Mouse (Mus musculus) stomach, postnatal 0 days (tissue): ENCODE measurements around the gene Opcml. TPM values are rescaled to one million over a fixed set of nuclear protein-coding genes. Genes with fewer than 3 reads are reported as not detected.

Experiments used
- ATAC-seq: fragments of 200-750 bp; cut with Nextera tagmentation; 2 replicates; pipeline ENCODE4 v1.8.0; 2017; ENCODE audit not compliant: low FRiP score, low TSS enrichment
- DNase-seq: peaks from one replicate; pipeline ENCODE4 v3.0.0-alpha.2; 2016; ENCODE audit warnings: low spot score
- H3K27ac ChIP-seq: fragments of 300-500 bp; sonication (generic); replicated peaks from 2 replicates; pipeline ENCODE4 v1.5.1; 2014; ENCODE audit warnings: mild to moderate bottlenecking, control low read depth
- H3K27me3 ChIP-seq: fragments of 300-500 bp; sonication (generic); 2 replicates; pipeline ENCODE4 v1.6.1; 2014; ENCODE audit warnings: low read length; ENCODE audit not compliant: control insufficient read depth, insufficient read depth
- H3K36me3 ChIP-seq: fragments of 300-500 bp; sonication (generic); 2 replicates; pipeline ENCODE4 v1.6.1; 2014; ENCODE audit warnings: low read length, mixed read lengths; ENCODE audit not compliant: control insufficient read depth, insufficient read depth
- H3K4me1 ChIP-seq: fragments of 300-500 bp; sonication (generic); replicated peaks from 2 replicates; pipeline ENCODE4 v1.6.1; 2014; ENCODE audit warnings: antibody characterized with exemption; ENCODE audit not compliant: control insufficient read depth, insufficient read depth
- H3K4me2 ChIP-seq: fragments of 300-500 bp; sonication (generic); replicated peaks from 2 replicates; pipeline ENCODE4 v1.6.1; 2014; ENCODE audit warnings: low read depth, mild to moderate bottlenecking, control low read depth, moderate library complexity
- H3K4me3 ChIP-seq: fragments of 300-500 bp; sonication (generic); 2 replicates; pipeline ENCODE4 v1.5.1; 2014; ENCODE audit warnings: low read depth, low read length, control low read depth
- H3K9ac ChIP-seq: fragments of 300-500 bp; sonication (generic); 2 replicates; pipeline ENCODE4 v1.6.1; 2014; ENCODE audit warnings: mild to moderate bottlenecking, low read length, control low read depth, mixed read lengths
- H3K9me3 ChIP-seq: fragments of 300-500 bp; sonication (generic); 2 replicates; pipeline ENCODE4 v1.6.1; 2016; ENCODE audit warnings: low read length; ENCODE audit not compliant: control insufficient read depth
- CTCF ChIP-seq: IDR thresholded peaks from 2 replicates; pipeline ENCODE4 v1.5.1; 2016; ENCODE audit warnings: antibody characterized with exemption, low read depth, mild to moderate bottlenecking, moderate library complexity
- EP300 ChIP-seq: optimal IDR thresholded peaks from 2 replicates; pipeline ENCODE3; 2016; ENCODE audit warnings: antibody characterized with exemption
- WGBS: fragments of 180-500 bp; shearing (Covaris S2); extraction: QIAGEN DNeasy Blood & Tissue Kit; methylation state at CpG from one replicate; pipeline ENCODE4 v1.1.7; 2014; 5-methylcytosine and 5-hydroxymethylcytosine counted together
- polyA plus RNA-seq: library from polyadenylated mRNA; unstranded; fragments of >200 nt; fragmentation: Nextera tagmentation; extraction: Ambion mirVana; gene quantifications from 2 replicates; pipeline ENCODE4 v1.2.1, GENCODE M21; 2015

Gene Opcml
- polyA plus RNA-seq, 1 experiment from 2014 or later = 1.1 TPM

GRCm38 (mm10) chr9:28644063-28644462 lies 853.5 kb downstream of the Opcml start:
- 48% methylated on average over 2 of the region's 2 CpGs for WGBS
- Histone ChIP-seq H3K9ac (no peak overlapping the region), H3K4me3 (no peak overlapping the region), H3K27me3 (no peaks in the 10 kb centered on the region), H3K4me1 (no peaks in the 10 kb centered on the region), H3K27ac (no peak overlapping the region), H3K36me3 (no peaks in the 10 kb centered on the region), H3K9me3 (no peaks in the 10 kb centered on the region), H3K4me2 (no peak overlapping the region)
- no peak for TF ChIP-seq EP300
- DNase-seq (no peak), ATAC-seq (no peak)

GRCm38 (mm10) chr9:28650089-28650488 lies 859.5 kb downstream of the Opcml start:
- no peaks in the 10 kb centered on the region for H3K4me1 ChIP-seq
- no peak overlapping the region for H3K4me2 ChIP-seq
- no peaks in the 10 kb centered on the region for H3K36me3 ChIP-seq
- no peaks in the 10 kb centered on the region for H3K27me3 ChIP-seq
- 54% methylated on average over 4 of the region's 4 CpGs for WGBS
- DNase-seq (no peak), ATAC-seq (no peak)
- TF ChIP-seq CTCF (no peak), EP300 (no peak)
- no peak overlapping the region for H3K4me3 ChIP-seq
- no peak overlapping the region for H3K9ac ChIP-seq
- H3K27ac ChIP-seq = no peak overlapping the region
- H3K9me3 ChIP-seq = no peaks in the 10 kb centered on the region

- H3K4me1 ChIP-seq = no peaks in the 10 kb centered on the region
- H3K4me3 ChIP-seq = no peak overlapping the region
- ATAC-seq (no peak), DNase-seq (no peak)
- H3K27ac ChIP-seq = no peak overlapping the region
- H3K36me3 ChIP-seq = no peaks in the 10 kb centered on the region
- H3K9me3 ChIP-seq = no peaks in the 10 kb centered on the region
- H3K4me2 ChIP-seq = no peak overlapping the region
- H3K27me3 ChIP-seq = no peaks in the 10 kb centered on the region
- TF ChIP-seq EP300 (no peak), CTCF (no peak)
- 77% methylated on average over 2 of the region's 2 CpGs for WGBS
- no peak overlapping the region for H3K9ac ChIP-seq
These were observed 869.4 kb downstream of the Opcml start for GRCm38 (mm10) chr9:28659996-28660395.

- WGBS = 84% methylated on average over 3 of the region's 3 CpGs
- Histone ChIP-seq H3K27ac (no peak overlapping the region), H3K27me3 (no peaks in the 10 kb centered on the region), H3K9me3 (no peaks in the 10 kb centered on the region), H3K4me1 (no peaks in the 10 kb centered on the region), H3K9ac (no peak overlapping the region), H3K4me2 (no peak overlapping the region), H3K36me3 (no peaks in the 10 kb centered on the region), H3K4me3 (no peak overlapping the region)
- ATAC-seq (no peak), DNase-seq (no peak)
- TF ChIP-seq EP300 (no peak), CTCF (no peak)
These were observed 872.3 kb downstream of the Opcml start for GRCm38 (mm10) chr9:28662882-28663281.

- TF ChIP-seq CTCF (no peak), EP300 (no peak)
These were observed 889.7 kb downstream of the Opcml start for GRCm38 (mm10) chr9:28680309-28680708.

GRCm38 (mm10) chr9:28681252-28682037 lies 890.9 kb downstream of the Opcml start:
- ATAC-seq (no peak), DNase-seq (no peak)
- no peak for TF ChIP-seq CTCF
- no peak for TF ChIP-seq EP300
- no peaks in the 10 kb centered on the region for H3K4me1 ChIP-seq
- no peak overlapping the region for H3K9ac ChIP-seq
- H3K9me3 ChIP-seq = no peaks in the 10 kb centered on the region
- no peaks in the 10 kb centered on the region for H3K36me3 ChIP-seq
- H3K27ac ChIP-seq = no peak overlapping the region
- H3K4me2 ChIP-seq = no peak overlapping the region
- no peak overlapping the region for H3K4me3 ChIP-seq
- 64% methylated on average over 6 of the region's 6 CpGs for WGBS
- H3K27me3 ChIP-seq = no peaks in the 10 kb centered on the region

More at GRCm38 (mm10) chr9:28680309-28680708, 889.7 kb downstream of the Opcml start:
- no peak overlapping the region for H3K4me3 ChIP-seq
- no peaks in the 10 kb centered on the region for H3K36me3 ChIP-seq
- H3K9me3 ChIP-seq = no peaks in the 10 kb centered on the region
- H3K27ac ChIP-seq = no peak overlapping the region
- no peak overlapping the region for H3K9ac ChIP-seq
- H3K4me1 ChIP-seq = no peaks in the 10 kb centered on the region
- no peak for DNase-seq
- H3K27me3 ChIP-seq = no peaks in the 10 kb centered on the region
- WGBS = 89% methylated on average over 1 of the region's 1 CpGs
- no peak for ATAC-seq
- no peak overlapping the region for H3K4me2 ChIP-seq
